Mouse (Mus musculus): ENCODE measurements around the gene 1700007K13Rik. TPM values are rescaled to one million over a fixed set of nuclear protein-coding genes. Genes with fewer than 3 reads are reported as not detected.

1700007K13Rik gene
- polyA plus RNA-seq, 1 experiment from 2014 or later, result 3.6 TPM

DNA sequence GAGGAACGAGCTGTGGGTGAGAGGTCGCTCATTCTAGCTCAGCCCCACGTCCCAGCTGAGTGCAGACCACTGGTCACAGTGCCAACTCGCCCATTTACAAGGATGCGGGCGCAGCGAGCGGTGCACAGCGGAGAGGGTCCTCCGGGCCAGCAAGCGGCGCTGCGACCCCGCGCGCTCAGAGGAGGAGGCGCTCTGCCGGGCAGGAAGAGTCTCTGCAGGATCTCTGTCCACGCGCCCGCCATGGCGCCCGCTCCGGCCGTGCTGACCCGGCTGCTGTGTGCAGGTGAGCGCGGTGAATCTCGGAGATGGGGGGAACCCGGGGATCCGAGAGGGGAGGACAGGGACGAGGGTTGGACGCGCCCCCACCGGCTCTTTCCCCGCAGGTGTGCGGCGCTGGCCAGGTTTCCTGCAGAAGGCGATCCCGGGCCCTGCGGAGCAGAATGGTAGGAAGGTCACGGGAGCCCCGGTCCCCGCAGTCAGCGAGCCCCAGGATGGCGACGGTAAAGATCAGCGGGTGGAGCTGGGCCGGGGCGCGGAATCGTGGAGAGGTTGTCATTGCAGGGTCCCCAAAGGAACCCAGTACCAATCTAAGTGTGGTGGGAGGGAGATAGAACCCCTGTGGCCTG is 1.8 kb upstream of the 1700007K13Rik start, which contains the start of gene Mrps2:
Gene Mrps2 (plus strand): TSS at position 207 of the 626 bp plus-strand sequence.
- H3K9me3 ChIP-seq, result 0 out of 2 replicates have a peak, but pooled peaks cover under 1% of the 10 kb centered on the region
- WGBS, result under 1% methylated on average over 52 of the region's 52 CpGs
- peak within 1 kb of the TSS; percentile 88 for H3K4me3 ChIP-seq
- peaks cover 39% of the 10 kb centered on the region for H3K36me3 ChIP-seq
- H3K27me3 ChIP-seq, result no peaks in the 10 kb centered on the region
- H3K4me2 ChIP-seq, result peak within 1 kb of the TSS; percentile 75
- peak within 1 kb of the TSS; percentile 95 for H3K9ac ChIP-seq
- peak within 1 kb of the TSS; percentile 46; the same call in 1 of the 2 replicates for H3K27ac ChIP-seq (replicated peaks)
- H3K4me1 ChIP-seq (replicated peaks), result peaks cover 22% of the 10 kb centered on the region
- ATAC-seq (ENCODE audit: low FRiP score, low read depth), result peak; percentile 89

DNA sequence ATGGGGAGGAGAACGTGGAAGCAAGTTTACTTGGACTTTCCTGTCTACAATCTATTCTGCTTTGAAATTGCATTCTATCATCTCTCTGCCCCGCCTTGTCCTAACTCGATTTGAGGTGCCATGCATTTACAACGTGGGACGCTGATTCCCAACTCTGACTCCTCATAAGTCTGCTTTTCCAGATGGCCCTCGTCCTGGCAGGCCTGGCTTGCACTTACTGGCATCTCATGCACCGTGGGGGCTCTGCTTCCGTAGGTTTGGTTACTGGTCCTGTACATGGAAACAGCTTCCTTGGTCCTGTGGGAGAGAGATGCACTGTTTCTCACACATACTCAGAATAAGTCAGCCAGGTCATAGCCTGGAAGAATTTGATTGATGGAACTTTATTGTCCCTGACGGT is 1.2 kb downstream of the 1700007K13Rik start:
- WGBS, result 72% methylated on average over 9 of the region's 9 CpGs

DNA sequence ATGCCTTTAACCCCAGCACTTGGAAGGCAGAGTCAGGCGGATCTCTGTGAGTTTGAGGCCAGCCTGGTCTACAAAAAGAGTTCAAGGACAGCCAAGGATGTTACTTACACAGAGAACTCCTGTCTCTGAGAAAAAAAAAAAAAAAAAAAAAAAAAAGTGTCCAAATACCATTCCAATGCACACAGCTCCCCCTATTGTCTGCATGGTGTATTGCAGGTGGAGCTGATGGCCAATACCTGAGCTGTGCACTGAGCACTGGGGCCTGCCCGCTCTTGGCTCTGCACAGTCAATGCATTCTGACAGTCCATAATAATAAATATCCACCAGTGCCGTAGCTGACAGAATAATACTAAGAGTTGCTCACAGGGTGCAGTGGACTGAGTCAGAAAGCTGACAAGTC is 2.2 kb downstream of the 1700007K13Rik start:
- Histone ChIP-seq H3K27me3 (no peaks in the 10 kb centered on the region), H3K9me3 (no peaks in the 10 kb centered on the region), H3K4me1 (replicated peaks) (peaks cover 18% of the 10 kb centered on the region), H3K4me3 (no peak overlapping the region), H3K9ac (no peak overlapping the region), H3K36me3 (no peaks in the 10 kb centered on the region), H3K4me2 (no peak overlapping the region), H3K27ac (replicated peaks) (no peak overlapping the region)
- WGBS, result 49% methylated on average over 3 of the region's 3 CpGs
- ATAC-seq (ENCODE audit: low FRiP score, low read depth), result no peak

More for the DNA sequence above, 1.2 kb downstream of the 1700007K13Rik start:
- Histone ChIP-seq H3K4me1 (replicated peaks) (peaks cover 22% of the 10 kb centered on the region), H3K27me3 (no peaks in the 10 kb centered on the region), H3K36me3 (peaks cover 9% of the 10 kb centered on the region), H3K9ac (no peak overlapping the region), H3K4me2 (no peak overlapping the region), H3K27ac (replicated peaks) (no peak overlapping the region), H3K9me3 (no peaks in the 10 kb centered on the region), H3K4me3 (no peak overlapping the region)
- ATAC-seq (ENCODE audit: low FRiP score, low read depth), result no peak

DNA sequence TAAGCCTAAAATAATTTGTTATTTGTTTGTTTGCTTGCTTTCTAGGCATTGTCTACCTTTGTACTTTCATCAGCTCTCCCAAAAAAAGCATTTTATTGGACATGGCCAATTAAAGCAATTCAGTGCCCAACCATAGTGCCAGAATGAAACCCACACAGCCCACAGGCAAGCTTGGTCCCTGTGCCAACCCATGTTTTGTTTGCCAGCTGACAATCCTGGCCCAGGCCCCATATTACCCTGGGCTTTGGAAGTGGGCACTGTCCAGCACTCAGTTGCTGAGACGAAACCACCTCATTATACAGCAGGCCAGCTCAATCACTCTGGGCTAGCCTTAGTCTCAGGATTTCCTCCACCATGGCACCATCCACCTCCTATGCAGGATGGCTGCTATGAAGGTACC is 9.5 kb downstream of the 1700007K13Rik start:
- H3K4me3 ChIP-seq, result no peak overlapping the region
- no peaks in the 10 kb centered on the region for H3K9me3 ChIP-seq
- H3K4me2 ChIP-seq, result no peak overlapping the region
- H3K27me3 ChIP-seq, result no peaks in the 10 kb centered on the region
- H3K4me1 ChIP-seq (replicated peaks), result no peaks in the 10 kb centered on the region
- H3K9ac ChIP-seq, result no peak overlapping the region
- WGBS, result 71% methylated on average over 1 of the region's 1 CpGs
- ATAC-seq (ENCODE audit: low FRiP score, low read depth), result no peak
- H3K36me3 ChIP-seq, result peaks cover 12% of the 10 kb centered on the region; the same call in 1 of the 2 replicates
- no peak overlapping the region for H3K27ac ChIP-seq (replicated peaks)

DNA sequence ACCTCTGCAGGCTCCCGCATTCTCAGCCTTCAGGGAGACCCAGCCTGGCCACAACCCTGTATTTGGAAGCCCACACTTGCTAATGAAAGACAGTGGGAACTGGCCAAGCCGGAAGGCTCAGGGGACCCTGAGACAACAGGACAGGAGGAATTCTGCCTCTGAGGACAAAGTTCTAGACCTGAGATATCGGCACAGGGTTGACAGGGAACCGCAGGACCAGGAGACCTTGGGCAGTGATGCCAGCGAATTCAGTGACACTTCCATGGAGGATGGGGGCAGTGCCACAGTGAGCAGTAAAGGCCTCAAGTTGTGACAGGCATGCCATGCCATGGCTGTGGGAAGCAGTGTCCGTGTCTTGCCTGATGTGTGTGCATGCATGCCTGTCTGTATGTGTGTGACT is 12.6 kb downstream of the 1700007K13Rik start:
- no peak overlapping the region for H3K4me3 ChIP-seq
- no peaks in the 10 kb centered on the region for H3K27me3 ChIP-seq
- 89% methylated on average over 6 of the region's 6 CpGs for WGBS
- peaks cover 28% of the 10 kb centered on the region for H3K36me3 ChIP-seq
- H3K4me1 ChIP-seq (replicated peaks), result no peaks in the 10 kb centered on the region
- H3K9ac ChIP-seq, result no peak overlapping the region
- H3K27ac ChIP-seq (replicated peaks), result no peak overlapping the region
- no peaks in the 10 kb centered on the region for H3K9me3 ChIP-seq
- ATAC-seq (ENCODE audit: low FRiP score, low read depth), result no peak
- no peak overlapping the region for H3K4me2 ChIP-seq

DNA sequence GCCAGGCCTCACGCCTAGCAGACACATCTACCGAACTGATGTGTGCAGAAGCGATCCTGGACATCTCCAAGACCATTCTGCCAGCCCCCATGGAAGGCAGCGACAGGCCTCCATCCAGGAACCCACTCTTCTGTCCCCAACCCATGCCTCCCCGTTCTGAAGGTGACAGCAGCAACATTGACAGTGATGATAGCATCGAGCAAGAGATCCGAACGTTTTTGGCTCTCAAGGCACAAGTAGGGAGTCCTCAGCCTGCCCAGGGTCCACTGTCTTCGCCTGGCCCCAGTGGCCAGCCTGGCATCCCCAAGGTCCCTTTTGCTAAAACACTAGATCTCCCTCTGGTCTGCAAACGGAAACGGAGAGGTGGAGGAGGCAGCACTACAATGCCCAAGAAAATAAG is 14.5 kb downstream of the 1700007K13Rik start:
- no peaks in the 10 kb centered on the region for H3K9me3 ChIP-seq
- ATAC-seq (ENCODE audit: low FRiP score, low read depth), result no peak
- 93% methylated on average over 11 of the region's 11 CpGs for WGBS
- no peak overlapping the region for H3K9ac ChIP-seq
- no peak overlapping the region for H3K4me3 ChIP-seq
- no peak overlapping the region for H3K4me2 ChIP-seq
- no peaks in the 10 kb centered on the region for H3K27me3 ChIP-seq
- no peak overlapping the region for H3K27ac ChIP-seq (replicated peaks)
- H3K36me3 ChIP-seq, result peaks cover 28% of the 10 kb centered on the region
- H3K4me1 ChIP-seq (replicated peaks), result peaks cover 14% of the 10 kb centered on the region

DNA sequence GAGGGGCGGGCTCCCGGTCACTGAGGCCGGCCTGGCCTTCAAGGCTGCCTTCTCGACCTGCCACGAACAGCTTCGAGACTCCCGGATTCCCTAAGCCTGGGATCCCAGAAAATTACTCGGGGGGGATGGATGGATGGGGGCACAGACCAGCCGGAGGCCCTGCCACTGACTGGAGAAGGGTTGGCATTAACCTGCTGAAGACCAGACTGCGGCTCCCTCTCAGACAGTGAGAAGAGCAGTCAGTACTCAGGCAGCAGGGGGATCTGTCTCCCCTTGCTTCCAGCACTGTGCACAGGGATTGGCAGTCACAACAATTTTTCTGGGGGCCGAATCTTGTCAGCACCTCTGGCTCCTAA is 18.8 kb downstream of the 1700007K13Rik start:
- no peaks in the 10 kb centered on the region for H3K9me3 ChIP-seq
- H3K9ac ChIP-seq, result peak overlapping the region; percentile 79
- H3K27ac ChIP-seq (replicated peaks), result peak overlapping the region; percentile 90
- H3K4me2 ChIP-seq, result peak overlapping the region; percentile 94
- peak; percentile 69 for ATAC-seq (ENCODE audit: low FRiP score, low read depth)
- H3K4me1 ChIP-seq (replicated peaks), result peaks cover 23% of the 10 kb centered on the region
- peaks cover 22% of the 10 kb centered on the region for H3K36me3 ChIP-seq
- WGBS, result 6% methylated on average over 11 of the region's 11 CpGs
- H3K4me3 ChIP-seq, result peak overlapping the region; percentile 66
- no peaks in the 10 kb centered on the region for H3K27me3 ChIP-seq

DNA sequence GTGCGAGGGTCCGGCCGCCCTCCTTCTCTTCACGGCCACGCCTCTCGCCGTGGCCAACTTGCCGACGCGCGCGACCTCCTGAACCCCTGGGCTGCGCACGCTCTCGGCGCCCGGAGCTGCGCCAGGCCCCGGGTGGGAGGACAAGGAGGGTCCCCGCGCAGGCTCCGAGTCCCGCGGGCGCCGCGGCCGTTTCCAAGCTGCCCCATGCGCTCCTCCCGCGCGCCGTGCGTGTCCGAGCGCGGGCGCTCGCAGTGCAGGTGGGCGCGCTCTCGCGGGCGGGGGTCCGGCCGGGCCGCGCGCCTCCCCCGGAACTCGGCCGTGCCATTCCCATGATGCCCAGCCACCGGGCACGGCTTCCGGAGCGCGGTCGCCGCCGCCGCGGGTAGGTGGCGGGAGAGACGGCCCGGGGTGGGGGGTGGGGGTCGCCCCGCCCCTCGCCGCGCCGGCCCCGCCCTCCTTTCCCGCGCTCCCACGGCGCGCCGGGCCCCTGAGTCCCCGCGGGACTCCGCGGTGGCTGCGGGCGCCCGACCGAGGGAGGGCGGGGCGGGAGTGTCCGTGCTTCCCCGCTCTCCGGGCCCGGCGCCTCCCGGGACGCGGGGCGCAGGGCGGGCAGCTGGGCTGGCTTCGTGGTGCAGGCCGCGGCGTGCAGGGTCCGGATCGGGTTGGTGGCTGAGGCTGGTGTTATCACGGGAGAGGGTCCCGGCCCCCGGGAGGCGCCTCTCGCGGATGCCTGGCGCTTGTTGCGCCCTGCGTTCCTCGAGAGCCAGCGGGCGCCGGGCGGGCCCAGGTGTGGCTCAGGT is 19.4 kb downstream of the 1700007K13Rik start, which contains the start of gene Ppp1r26:
Gene Ppp1r26 (plus strand): TSS at position 286 of the 800 bp plus-strand sequence.
- ATAC-seq (ENCODE audit: low FRiP score, low read depth), result peak; percentile 77
- peaks cover 17% of the 10 kb centered on the region for H3K36me3 ChIP-seq
- H3K4me1 ChIP-seq (replicated peaks), result peaks cover 23% of the 10 kb centered on the region
- peak within 1 kb of the TSS; percentile 79 for H3K9ac ChIP-seq
- no peaks in the 10 kb centered on the region for H3K27me3 ChIP-seq
- peak within 1 kb of the TSS; percentile 90 for H3K27ac ChIP-seq (replicated peaks)
- no peaks in the 10 kb centered on the region for H3K9me3 ChIP-seq
- H3K4me3 ChIP-seq, result peak within 1 kb of the TSS; percentile 66
- under 1% methylated on average over 75 of the region's 118 CpGs for WGBS
- H3K4me2 ChIP-seq, result peak within 1 kb of the TSS; percentile 94

DNA sequence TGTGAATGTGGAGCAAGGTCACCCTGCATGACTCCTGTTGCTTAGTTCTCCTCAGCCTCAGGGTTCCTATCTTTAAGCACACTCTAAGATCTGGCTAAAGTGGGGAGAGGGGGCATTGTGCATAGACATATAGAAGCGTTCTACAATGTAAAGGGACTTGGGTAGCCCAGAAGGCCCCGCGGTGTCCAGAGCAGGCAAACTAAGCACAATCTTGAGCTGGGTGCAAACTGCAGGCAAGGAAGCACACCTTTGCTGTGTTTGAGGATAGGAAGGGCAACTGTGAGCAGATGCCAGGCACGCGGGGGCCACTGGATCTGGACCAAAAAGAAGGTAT is 20.0 kb downstream of the 1700007K13Rik start:
- H3K27me3 ChIP-seq, result no peaks in the 10 kb centered on the region
- WGBS, result 3% methylated on average over 5 of the region's 5 CpGs
- peak overlapping the region; percentile 79 for H3K9ac ChIP-seq
- H3K4me2 ChIP-seq, result peak overlapping the region; percentile 94
- peak overlapping the region; percentile 66 for H3K4me3 ChIP-seq
- peaks cover 23% of the 10 kb centered on the region for H3K4me1 ChIP-seq (replicated peaks)
- peak overlapping the region; percentile 90 for H3K27ac ChIP-seq (replicated peaks)
- ATAC-seq (ENCODE audit: low FRiP score, low read depth), result peak; percentile 53
- peaks cover 13% of the 10 kb centered on the region for H3K36me3 ChIP-seq
- H3K9me3 ChIP-seq, result no peaks in the 10 kb centered on the region

DNA sequence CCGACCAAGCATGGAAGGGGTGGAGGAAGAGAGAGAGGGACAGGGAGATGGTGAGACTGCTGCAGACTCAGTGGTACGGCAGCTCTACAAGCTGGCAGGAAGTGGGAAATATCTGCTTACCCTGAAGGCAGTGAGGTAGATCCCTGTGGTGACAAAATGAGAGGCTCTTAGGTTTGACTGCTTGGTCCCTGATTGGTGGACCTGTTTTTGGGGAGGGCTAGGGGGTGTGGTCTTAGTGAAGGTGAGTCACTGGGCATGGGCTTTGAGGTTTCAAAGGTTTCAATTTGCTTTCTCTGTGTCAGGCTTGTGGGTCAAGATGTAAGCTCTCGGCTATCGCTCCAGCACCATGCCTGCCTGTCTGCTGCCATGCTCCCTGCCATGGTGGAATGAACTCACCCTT is 21.1 kb downstream of the 1700007K13Rik start:
- Histone ChIP-seq H3K9ac (no peak overlapping the region), H3K27ac (replicated peaks) (no peak overlapping the region), H3K27me3 (no peaks in the 10 kb centered on the region), H3K4me3 (no peak overlapping the region), H3K4me2 (no peak overlapping the region), H3K36me3 (peaks cover 4% of the 10 kb centered on the region; the same call in 1 of the 2 replicates), H3K9me3 (no peaks in the 10 kb centered on the region), H3K4me1 (replicated peaks) (peaks cover 23% of the 10 kb centered on the region)
- 85% methylated on average over 4 of the region's 4 CpGs for WGBS
- ATAC-seq (ENCODE audit: low FRiP score, low read depth), result no peak

DNA sequence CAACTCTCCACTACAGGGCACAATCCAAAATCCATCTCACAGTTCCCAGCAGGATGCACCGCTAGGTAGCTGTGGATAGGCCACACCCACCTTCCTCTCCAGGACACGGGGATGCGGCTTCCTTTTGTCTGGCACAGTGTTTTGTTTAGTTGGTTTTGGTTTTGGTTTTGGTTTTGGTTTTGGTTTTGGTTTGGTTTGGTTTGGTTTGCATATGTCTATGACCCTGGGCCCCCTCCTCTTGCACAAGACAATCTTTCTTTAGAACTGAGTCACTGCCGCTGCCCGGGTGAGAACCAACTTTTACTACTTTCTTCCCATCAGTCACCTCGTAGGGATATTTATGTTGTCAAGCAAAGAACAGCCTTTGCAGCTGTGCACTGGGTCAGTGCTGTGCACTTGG is 25.3 kb downstream of the 1700007K13Rik start:
- Histone ChIP-seq H3K27me3 (no peaks in the 10 kb centered on the region), H3K27ac (replicated peaks) (no peak overlapping the region), H3K4me1 (replicated peaks) (peaks cover 5% of the 10 kb centered on the region), H3K9me3 (no peaks in the 10 kb centered on the region), H3K4me2 (no peak overlapping the region), H3K4me3 (no peak overlapping the region), H3K36me3 (no peaks in the 10 kb centered on the region), H3K9ac (no peak overlapping the region)
- WGBS, result 79% methylated on average over 6 of the region's 6 CpGs
- ATAC-seq (ENCODE audit: low FRiP score, low read depth), result no peak

DNA sequence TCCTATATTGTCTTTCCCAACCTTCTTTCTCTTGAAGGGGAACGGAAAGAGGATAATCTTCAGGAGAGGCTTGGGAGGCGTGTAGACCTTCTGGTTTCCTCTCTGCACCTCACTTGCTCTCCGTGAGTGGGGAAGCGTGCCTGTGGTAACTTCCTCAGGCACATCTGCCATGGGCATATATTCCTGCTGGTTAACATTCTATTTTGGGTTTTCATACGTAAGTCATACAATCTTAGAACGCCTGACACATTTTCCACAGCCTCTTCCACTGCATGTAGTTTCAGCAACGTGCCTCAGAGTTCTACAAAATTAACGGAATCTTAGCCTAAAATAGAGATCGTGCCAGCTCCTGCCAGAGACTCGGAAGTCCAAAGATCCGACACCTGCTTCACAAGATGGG is 30.7 kb downstream of the 1700007K13Rik start:
- no peak overlapping the region for H3K4me2 ChIP-seq
- 94% methylated on average over 11 of the region's 11 CpGs for WGBS
- ATAC-seq (ENCODE audit: low FRiP score, low read depth), result no peak
- H3K4me3 ChIP-seq, result no peak overlapping the region
- H3K36me3 ChIP-seq, result no peaks in the 10 kb centered on the region
- no peak overlapping the region for H3K27ac ChIP-seq (replicated peaks)
- H3K4me1 ChIP-seq (replicated peaks), result no peaks in the 10 kb centered on the region
- H3K9ac ChIP-seq, result no peak overlapping the region
- no peaks in the 10 kb centered on the region for H3K27me3 ChIP-seq
- no peaks in the 10 kb centered on the region for H3K9me3 ChIP-seq

Measured in hindbrain, embryonic 15.5 days (tissue).